Mouse (Mus musculus) brain, embryonic 14.5 days (tissue): ENCODE results near the gene Taok3.

Experiments
- CTCF ChIP-seq: fragments of 200-500 bp; IDR thresholded peaks from 2 replicates; pipeline ENCODE4 v1.5.1; 2012; ENCODE audit warnings: inconsistent platforms, mild to moderate bottlenecking, moderate library complexity, borderline replicate concordance; ENCODE audit not compliant: insufficient read depth, insufficient read length; ENCODE audit errors: extremely low read depth
- POLR2A ChIP-seq: fragments of 200-500 bp; IDR thresholded peaks from 2 replicates; pipeline ENCODE4 v1.6.1; 2012; ENCODE audit warnings: mild to moderate bottlenecking, inconsistent platforms, borderline replicate concordance; ENCODE audit not compliant: poor library complexity, insufficient read depth, insufficient read length, severe bottlenecking; ENCODE audit errors: extremely low read depth

DNA sequence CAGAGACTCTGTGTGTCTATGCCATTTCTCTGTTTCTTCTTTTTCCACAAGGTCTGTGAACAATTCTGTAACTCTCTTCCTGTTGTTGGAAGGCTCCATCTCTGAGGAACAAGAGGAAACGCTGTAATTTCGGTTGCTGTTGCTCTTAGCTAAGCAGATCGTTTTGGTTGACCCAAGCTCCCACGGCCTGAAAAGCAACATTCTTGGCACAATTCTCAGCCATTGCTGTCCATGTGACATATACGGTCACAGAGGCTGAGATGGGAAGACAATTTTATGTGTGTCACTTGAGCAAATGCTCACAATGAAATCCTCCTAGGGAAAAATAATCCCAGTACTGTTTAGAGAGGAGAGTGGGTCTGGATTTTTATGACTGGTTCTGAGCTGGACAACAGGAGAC, 62.0 kb downstream of the Taok3 start:
- no peak for TF ChIP-seq POLR2A
- no peak for TF ChIP-seq CTCF
